Mouse (Mus musculus): Measurements from ENCODE around the gene Ccdc3. TPM values are rescaled to one million over a fixed set of nuclear protein-coding genes. Genes with fewer than 3 reads are reported as not detected.
"Not testable (repeated sequence)": the region's sequence is repeated elsewhere in the genome, so short reads cannot be mapped to it uniquely, and the experiment has no call there.

Gene Ccdc3
- polyA plus RNA-seq, 1 experiment from 2014 or later: 22.7 TPM

DNA sequence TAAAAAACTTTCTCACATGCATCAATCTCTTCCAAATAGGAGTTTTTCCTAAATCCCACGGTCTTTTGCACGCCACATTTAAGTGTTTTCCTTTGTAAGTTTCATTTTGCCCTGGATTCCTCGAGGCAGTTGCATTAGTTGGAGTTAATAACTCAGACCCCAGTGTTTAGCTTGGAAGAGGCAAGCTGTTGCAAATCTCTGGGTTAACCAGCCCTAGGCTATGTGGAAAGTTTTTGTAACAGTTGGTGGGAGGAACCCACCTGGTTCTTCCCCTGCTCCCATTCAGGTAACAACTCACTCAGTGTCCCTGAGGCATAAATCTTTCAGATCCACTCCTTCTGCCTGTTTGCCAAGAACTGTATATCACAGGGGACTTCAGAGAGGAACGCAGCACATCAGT is 101.9 kb downstream of the Ccdc3 start:
- WGBS: 60% methylated on average over 4 of the region's 4 CpGs
- Histone ChIP-seq H3K27ac (ENCODE audit: low read length) (no peak overlapping the region), H3K4me2 (replicated peaks; ENCODE audit: low read depth, low read length) (no peak overlapping the region), H3K9me3 (ENCODE audit: control insufficient read depth, low read depth, low read length) (no peaks in the 10 kb centered on the region), H3K9ac (replicated peaks; ENCODE audit: low read depth, low read length) (no peak overlapping the region), H3K4me1 (ENCODE audit: control insufficient read depth, insufficient read depth, low read length) (peaks cover 6% of the 10 kb centered on the region; the same call in 1 of the 2 replicates), H3K36me3 (ENCODE audit: control insufficient read depth, insufficient read depth, low read length) (no peaks in the 10 kb centered on the region), H3K4me3 (ENCODE audit: low read depth, low read length) (no peak overlapping the region), H3K27me3 (ENCODE audit: control insufficient read depth, insufficient read depth, low read length) (no peaks in the 10 kb centered on the region)
- no peak for ATAC-seq (ENCODE audit: insufficient number of reproducible peaks, insufficient read depth, low FRiP score, low read depth)

DNA sequence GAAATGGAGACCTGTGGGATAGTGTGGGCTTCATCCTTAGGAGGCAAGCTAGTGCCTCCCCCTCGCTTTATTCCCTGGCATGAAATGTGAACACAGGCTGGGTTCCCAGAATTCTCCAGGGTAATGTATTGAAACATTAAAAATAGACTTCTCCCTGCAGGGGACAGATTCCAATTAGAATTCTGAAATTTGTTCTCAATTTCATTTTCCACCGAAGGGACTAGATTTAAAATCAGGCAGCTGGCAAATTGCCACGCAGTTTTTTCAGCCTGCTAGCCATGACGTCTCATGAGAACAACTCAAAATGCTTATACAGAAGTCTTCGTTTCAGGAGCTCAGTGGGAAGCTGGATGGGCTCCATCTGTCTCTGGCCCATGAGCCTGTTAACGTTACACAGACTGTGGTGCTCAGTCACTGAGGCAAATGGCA is 103.9 kb downstream of the Ccdc3 start:
- Histone ChIP-seq H3K4me1 (ENCODE audit: control insufficient read depth, insufficient read depth, low read length) (peaks cover 6% of the 10 kb centered on the region; the same call in 1 of the 2 replicates), H3K9me3 (ENCODE audit: control insufficient read depth, low read depth, low read length) (no peaks in the 10 kb centered on the region), H3K27ac (ENCODE audit: low read length) (no peak overlapping the region), H3K4me3 (ENCODE audit: low read depth, low read length) (no peak overlapping the region), H3K9ac (replicated peaks; ENCODE audit: low read depth, low read length) (no peak overlapping the region), H3K36me3 (ENCODE audit: control insufficient read depth, insufficient read depth, low read length) (no peaks in the 10 kb centered on the region), H3K4me2 (replicated peaks; ENCODE audit: low read depth, low read length) (no peak overlapping the region), H3K27me3 (ENCODE audit: control insufficient read depth, insufficient read depth, low read length) (no peaks in the 10 kb centered on the region)
- WGBS: 44% methylated on average over 6 of the region's 6 CpGs
- ATAC-seq (ENCODE audit: insufficient number of reproducible peaks, insufficient read depth, low FRiP score, low read depth): no peak

DNA sequence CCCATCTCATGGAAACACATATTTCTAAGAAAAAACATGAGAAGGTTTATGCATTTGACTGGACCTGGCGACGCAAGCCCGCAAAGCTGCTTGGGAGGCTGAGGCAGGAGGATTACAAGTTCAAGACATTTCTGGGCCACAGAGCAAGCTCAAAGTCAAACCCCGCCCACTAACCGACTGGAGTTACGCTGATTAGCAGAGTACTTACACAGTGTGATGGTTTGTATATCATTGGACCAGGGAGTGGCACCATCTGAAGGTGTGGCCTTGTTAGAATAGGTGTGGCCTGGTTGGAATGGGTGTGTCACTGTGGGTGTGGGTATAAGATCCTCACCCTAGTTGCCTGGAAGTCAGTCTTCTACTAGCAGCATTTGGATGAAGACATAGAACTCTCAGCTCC is 111.6 kb downstream of the Ccdc3 start:
- H3K27me3 ChIP-seq (ENCODE audit: control insufficient read depth, insufficient read depth, low read length); ATAC-seq (ENCODE audit: insufficient number of reproducible peaks, insufficient read depth, low FRiP score, low read depth); H3K27ac ChIP-seq (ENCODE audit: low read length); H3K9me3 ChIP-seq (ENCODE audit: control insufficient read depth, low read depth, low read length); H3K4me1 ChIP-seq (ENCODE audit: control insufficient read depth, insufficient read depth, low read length); H3K4me3 ChIP-seq (ENCODE audit: low read depth, low read length); H3K9ac ChIP-seq (replicated peaks; ENCODE audit: low read depth, low read length); H3K36me3 ChIP-seq (ENCODE audit: control insufficient read depth, insufficient read depth, low read length); H3K4me2 ChIP-seq (replicated peaks; ENCODE audit: low read depth, low read length): not testable (repeated sequence)
- WGBS: 94% methylated on average over 6 of the region's 6 CpGs

DNA sequence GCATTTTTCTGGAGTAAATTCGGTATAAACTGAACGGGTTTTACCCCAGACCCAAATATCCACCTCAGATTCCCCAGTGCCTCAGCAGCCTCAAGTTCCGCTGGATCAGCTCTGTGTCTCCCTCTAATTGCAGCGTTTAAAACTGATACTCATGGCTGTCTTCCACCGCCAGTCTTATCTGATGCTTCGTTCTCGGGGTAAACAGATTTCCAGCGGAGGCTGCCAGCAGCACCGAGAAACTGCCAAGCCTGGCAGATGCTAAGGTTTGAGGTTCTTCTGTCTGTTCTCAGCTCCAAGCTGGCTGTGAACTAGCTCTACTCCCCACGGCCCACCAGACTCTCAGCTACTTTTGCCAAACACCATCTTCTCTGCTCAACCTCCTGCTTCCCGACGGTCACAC is 112.4 kb downstream of the Ccdc3 start:
- no peak overlapping the region for H3K27ac ChIP-seq (ENCODE audit: low read length)
- H3K27me3 ChIP-seq (ENCODE audit: control insufficient read depth, insufficient read depth, low read length): no peaks in the 10 kb centered on the region
- H3K4me2 ChIP-seq (replicated peaks; ENCODE audit: low read depth, low read length): no peak overlapping the region
- H3K4me1 ChIP-seq (ENCODE audit: control insufficient read depth, insufficient read depth, low read length): no peaks in the 10 kb centered on the region
- H3K9ac ChIP-seq (replicated peaks; ENCODE audit: low read depth, low read length): no peak overlapping the region
- H3K36me3 ChIP-seq (ENCODE audit: control insufficient read depth, insufficient read depth, low read length): no peaks in the 10 kb centered on the region
- no peak overlapping the region for H3K4me3 ChIP-seq (ENCODE audit: low read depth, low read length)
- no peak for ATAC-seq (ENCODE audit: insufficient number of reproducible peaks, insufficient read depth, low FRiP score, low read depth)
- 46% methylated on average over 12 of the region's 12 CpGs for WGBS
- H3K9me3 ChIP-seq (ENCODE audit: control insufficient read depth, low read depth, low read length): no peaks in the 10 kb centered on the region; the same call in 1 of the 2 replicates

DNA sequence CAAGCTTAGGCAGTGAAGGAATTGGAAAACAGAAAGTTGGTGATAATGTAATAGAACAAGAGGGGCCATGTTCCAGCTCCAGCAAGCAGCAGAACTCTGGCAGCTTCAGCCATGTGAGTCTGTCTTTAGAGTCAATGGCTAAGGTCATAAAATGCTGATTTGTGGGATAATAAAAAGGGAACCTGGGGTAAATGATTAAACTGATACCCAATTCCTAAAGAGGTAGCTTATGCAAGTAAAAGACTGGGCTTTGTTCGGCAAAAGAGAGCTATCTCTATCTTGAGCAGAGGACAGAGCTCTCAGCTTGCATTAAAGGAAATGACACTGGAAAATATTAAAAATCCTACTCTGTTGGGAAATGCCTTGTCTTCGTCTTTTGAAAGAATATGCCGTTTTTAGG is 120.7 kb downstream of the Ccdc3 start:
- no peak for ATAC-seq (ENCODE audit: insufficient number of reproducible peaks, insufficient read depth, low FRiP score, low read depth)
- WGBS: 87% methylated on average over 3 of the region's 3 CpGs

DNA sequence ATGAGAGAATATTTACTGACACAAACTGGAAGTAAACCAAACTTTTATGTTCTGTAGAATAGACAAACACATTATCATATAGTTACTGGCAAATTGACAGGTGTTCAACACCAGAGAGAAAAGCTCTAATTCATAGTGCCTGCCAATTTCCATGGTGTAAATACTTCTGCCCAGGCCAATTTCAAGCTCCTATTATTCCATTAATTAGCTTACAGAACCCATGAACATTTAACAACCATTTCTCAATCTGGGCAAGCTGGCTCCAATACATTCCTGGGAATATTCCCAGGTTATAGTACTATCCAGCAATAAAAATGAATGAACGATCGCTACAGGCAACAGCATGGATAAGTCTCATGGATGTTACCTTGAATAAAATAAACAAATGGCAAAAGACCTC is 124.7 kb downstream of the Ccdc3 start:
- no peak overlapping the region for H3K4me2 ChIP-seq (replicated peaks; ENCODE audit: low read depth, low read length)
- H3K27ac ChIP-seq (ENCODE audit: low read length): no peak overlapping the region
- H3K9ac ChIP-seq (replicated peaks; ENCODE audit: low read depth, low read length): no peak overlapping the region
- ATAC-seq (ENCODE audit: insufficient number of reproducible peaks, insufficient read depth, low FRiP score, low read depth): no peak
- H3K4me3 ChIP-seq (ENCODE audit: low read depth, low read length): no peak overlapping the region
- H3K4me1 ChIP-seq (ENCODE audit: control insufficient read depth, insufficient read depth, low read length): no peaks in the 10 kb centered on the region
- H3K36me3 ChIP-seq (ENCODE audit: control insufficient read depth, insufficient read depth, low read length): no peaks in the 10 kb centered on the region
- peaks cover under 1% of the 10 kb centered on the region; the same call in 1 of the 2 replicates for H3K9me3 ChIP-seq (ENCODE audit: control insufficient read depth, low read depth, low read length)
- 83% methylated on average over 2 of the region's 2 CpGs for WGBS
- H3K27me3 ChIP-seq (ENCODE audit: control insufficient read depth, insufficient read depth, low read length): no peaks in the 10 kb centered on the region

More for the DNA sequence above, 120.7 kb downstream of the Ccdc3 start:
- H3K4me1 ChIP-seq (ENCODE audit: control insufficient read depth, insufficient read depth, low read length): no peaks in the 10 kb centered on the region
- H3K4me2 ChIP-seq (replicated peaks; ENCODE audit: low read depth, low read length): no peak overlapping the region
- H3K27me3 ChIP-seq (ENCODE audit: control insufficient read depth, insufficient read depth, low read length): no peaks in the 10 kb centered on the region
- H3K27ac ChIP-seq (ENCODE audit: low read length): no peak overlapping the region
- peaks cover 2% of the 10 kb centered on the region; the same call in 1 of the 2 replicates for H3K9me3 ChIP-seq (ENCODE audit: control insufficient read depth, low read depth, low read length)
- no peaks in the 10 kb centered on the region for H3K36me3 ChIP-seq (ENCODE audit: control insufficient read depth, insufficient read depth, low read length)
- H3K4me3 ChIP-seq (ENCODE audit: low read depth, low read length): no peak overlapping the region
- no peak overlapping the region for H3K9ac ChIP-seq (replicated peaks; ENCODE audit: low read depth, low read length)

DNA sequence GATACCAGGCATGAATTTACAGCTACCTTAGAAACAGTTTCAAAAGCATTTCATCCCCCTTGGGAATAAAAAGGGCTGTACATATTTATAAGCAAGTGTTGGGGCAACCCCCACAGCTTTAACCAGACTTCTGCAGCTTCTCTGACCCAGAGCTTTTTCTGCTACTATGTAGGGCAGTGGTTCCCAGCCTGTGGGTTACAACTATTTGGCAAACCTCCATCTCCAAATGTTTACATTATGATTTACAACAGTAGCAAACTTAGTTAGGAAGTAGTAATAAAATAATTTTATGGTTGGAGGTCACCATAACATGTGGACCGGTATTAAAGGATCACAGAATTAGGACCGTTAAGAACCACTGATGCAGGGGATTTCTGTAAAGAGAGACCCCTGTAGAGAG is 130.4 kb downstream of the Ccdc3 start:
- Histone ChIP-seq H3K4me1 (ENCODE audit: control insufficient read depth, insufficient read depth, low read length) (no peaks in the 10 kb centered on the region), H3K27ac (ENCODE audit: low read length) (no peak overlapping the region), H3K9me3 (ENCODE audit: control insufficient read depth, low read depth, low read length) (peaks cover 6% of the 10 kb centered on the region; the same call in 1 of the 2 replicates), H3K9ac (replicated peaks; ENCODE audit: low read depth, low read length) (no peak overlapping the region), H3K27me3 (ENCODE audit: control insufficient read depth, insufficient read depth, low read length) (no peaks in the 10 kb centered on the region), H3K4me3 (ENCODE audit: low read depth, low read length) (no peak overlapping the region), H3K36me3 (ENCODE audit: control insufficient read depth, insufficient read depth, low read length) (no peaks in the 10 kb centered on the region), H3K4me2 (replicated peaks; ENCODE audit: low read depth, low read length) (no peak overlapping the region)
- ATAC-seq (ENCODE audit: insufficient number of reproducible peaks, insufficient read depth, low FRiP score, low read depth): no peak
- WGBS: 42% methylated on average over 2 of the region's 2 CpGs

Other genes with a start within 250 kb of the Ccdc3 start
- 59.0 and 64.2 TPM in 2 replicates for gene Phyh, start 218.8 kb upstream of the Ccdc3 start, polyA plus RNA-seq (2014; fragmentation: Nextera tagmentation; extraction: Ambion mirVana)
- gene Ucma, start 161.7 kb upstream of the Ccdc3 start, polyA plus RNA-seq (2014; fragmentation: Nextera tagmentation; extraction: Ambion mirVana): not detected in 2 replicates
- gene Mcm10, start 125.0 kb upstream of the Ccdc3 start, polyA plus RNA-seq (2014; fragmentation: Nextera tagmentation; extraction: Ambion mirVana): 30.1 and 34.0 TPM in 2 replicates
- 6.5 and 7.1 TPM in 2 replicates for gene Optn, start 73.7 kb upstream of the Ccdc3 start, polyA plus RNA-seq (2014; fragmentation: Nextera tagmentation; extraction: Ambion mirVana)

Data from stomach, embryonic 14.5 days (tissue).